Mouse (Mus musculus) MEL (cell line): ENCODE measurements around the gene Nphp4. TPM values are rescaled to one million over a fixed set of nuclear protein-coding genes. Genes with fewer than 3 reads are reported as not detected.

Source experiments
- DNase-seq: peaks from one replicate; pipeline ENCODE4 v3.0.0; 2011; ENCODE audit warnings: low read depth, low spot score
- H3K27ac ChIP-seq: 2 replicates; pipeline ENCODE4 v1.5.1; 2012; ENCODE audit warnings: low read depth, mild to moderate bottlenecking, control low read depth, low read length, moderate library complexity; ENCODE audit not compliant: control insufficient read depth
- H3K27me3 ChIP-seq, 2 experiments: fragments of 150-350 bp in 1 of 2; sonication (generic) in 1 of 2; 2 replicates each; pipeline ENCODE4 v1.6.1; 2012; ENCODE audit warnings: low read length in 2 of 2, mild to moderate bottlenecking in 2 of 2, improper control_type of control experiment in 1 of 2, moderate library complexity in 1 of 2; ENCODE audit not compliant: insufficient read depth in 2 of 2, control insufficient read depth in 1 of 2
- H3K36me3 ChIP-seq, 2 experiments: 2 replicates each; pipeline ENCODE4 v1.6.1; 2012 to 2014; ENCODE audit warnings: low read length in 2 of 2, improper control_type of control experiment in 1 of 2, inconsistent platforms in 1 of 2, mild to moderate bottlenecking in 1 of 2; ENCODE audit not compliant: insufficient read depth in 2 of 2, control insufficient read depth in 1 of 2
- H3K4me1 ChIP-seq, 2 experiments: fragments of 150-350 bp in 1 of 2; sonication (generic) in 1 of 2; 2 replicates each; pipeline ENCODE4 v1.6.1; 2012; ENCODE audit warnings: low read length in 2 of 2, improper control_type of control experiment in 1 of 2, mild to moderate bottlenecking in 1 of 2; ENCODE audit not compliant: insufficient read depth in 2 of 2, control insufficient read depth in 1 of 2
- H3K4me3 ChIP-seq, 2 experiments: fragments of 150-350 bp in 1 of 2; sonication (generic) in 1 of 2; 2 replicates each; pipeline ENCODE4 v1.5.1; 2012; ENCODE audit warnings: low read depth in 2 of 2, low read length in 2 of 2, mild to moderate bottlenecking in 2 of 2, moderate library complexity in 2 of 2, control low read depth in 1 of 2, improper control_type of control experiment in 1 of 2; ENCODE audit not compliant: control insufficient read depth in 1 of 2, insufficient read depth in 1 of 2
- H3K79me2 ChIP-seq: 2 replicates; pipeline ENCODE4 v1.6.1; 2012; ENCODE audit warnings: mild to moderate bottlenecking, low read length, moderate library complexity; ENCODE audit not compliant: control insufficient read depth, poor library complexity, insufficient read depth
- H3K9ac ChIP-seq: 2 replicates; pipeline ENCODE4 v1.6.1; 2012; ENCODE audit warnings: low read depth, mild to moderate bottlenecking, control low read depth, low read length, moderate library complexity; ENCODE audit not compliant: control insufficient read depth, poor library complexity, severe bottlenecking
- H3K9me3 ChIP-seq: fragments of 150-350 bp; sonication (generic); replicated peaks from 2 replicates; pipeline ENCODE4 v1.6.1; 2012; ENCODE audit warnings: mild to moderate bottlenecking, low read length, improper control_type of control experiment, moderate library complexity; ENCODE audit not compliant: insufficient read depth
- BHLHE40 ChIP-seq: IDR thresholded peaks from 2 replicates; pipeline ENCODE4 v1.6.1; 2012; ENCODE audit warnings: low read depth, mild to moderate bottlenecking, inconsistent platforms, low read length, improper control_type of control experiment, borderline replicate concordance
- CHD2 ChIP-seq: IDR thresholded peaks from 2 replicates; pipeline ENCODE4 v1.6.1; 2011; ENCODE audit warnings: low read length, improper control_type of control experiment
- CTCF ChIP-seq, 3 experiments: IDR thresholded peaks in 2 of 3; conservative IDR thresholded peaks in 1 of 3; 2 replicates each; pipeline ENCODE4 v1.5.1; 2011 to 2012; ENCODE audit warnings: low read length in 3 of 3, low read depth in 2 of 3, mild to moderate bottlenecking in 2 of 3, improper control_type of control experiment in 1 of 3, inconsistent platforms in 1 of 3, mixed read lengths in 1 of 3, moderate library complexity in 1 of 3; ENCODE audit not compliant: control insufficient read depth in 1 of 3, insufficient read depth in 1 of 3, poor library complexity in 1 of 3, severe bottlenecking in 1 of 3
- E2F4 ChIP-seq: IDR thresholded peaks from 2 replicates; pipeline ENCODE4 v1.6.1; 2011; ENCODE audit warnings: low read depth, low read length, improper control_type of control experiment, borderline replicate concordance
- ELF1 ChIP-seq: IDR thresholded peaks from 2 replicates; pipeline ENCODE4 v1.6.1; 2014; ENCODE audit warnings: low read depth, mild to moderate bottlenecking, inconsistent platforms, low read length, improper control_type of control experiment, moderate library complexity
- HCFC1 ChIP-seq: IDR thresholded peaks from 2 replicates; pipeline ENCODE4 v1.6.1; 2012; ENCODE audit warnings: low read depth, mild to moderate bottlenecking, inconsistent platforms, low read length, improper control_type of control experiment, moderate library complexity
- JUND ChIP-seq: IDR thresholded peaks from 2 replicates; pipeline ENCODE4 v1.6.1; 2011; ENCODE audit warnings: low read depth, mild to moderate bottlenecking, improper control_type of control experiment, low read length
- KAT2A ChIP-seq: conservative IDR thresholded peaks from 2 replicates; pipeline ENCODE4 v1.6.1; 2012; ENCODE audit warnings: low read depth, low read length, improper control_type of control experiment, inconsistent platforms
- MAFK ChIP-seq: IDR thresholded peaks from 2 replicates; pipeline ENCODE4 v1.6.1; 2011; ENCODE audit warnings: low read depth, mild to moderate bottlenecking, low read length, improper control_type of control experiment, borderline replicate concordance
- MAX ChIP-seq: IDR thresholded peaks from 2 replicates; pipeline ENCODE4 v1.6.1; 2011; ENCODE audit warnings: low read length, improper control_type of control experiment
- MYC ChIP-seq: IDR thresholded peaks from 2 replicates; pipeline ENCODE4 v1.6.1; 2011; ENCODE audit warnings: low read depth, mild to moderate bottlenecking, low read length, improper control_type of control experiment, moderate library complexity
- NRF1 ChIP-seq: IDR thresholded peaks from 2 replicates; pipeline ENCODE4 v1.6.1; 2014; ENCODE audit warnings: low read depth, mild to moderate bottlenecking, inconsistent platforms, low read length, improper control_type of control experiment, moderate library complexity; ENCODE audit not compliant: poor library complexity, insufficient read depth, severe bottlenecking
- RAD21 ChIP-seq: IDR thresholded peaks from 2 replicates; pipeline ENCODE4 v1.6.1; 2011; ENCODE audit warnings: mild to moderate bottlenecking, low read depth, low read length, improper control_type of control experiment
- SIN3A ChIP-seq: IDR thresholded peaks from 2 replicates; pipeline ENCODE4 v1.6.1; 2012; ENCODE audit warnings: low read length, improper control_type of control experiment, inconsistent platforms
- SMC3 ChIP-seq: IDR thresholded peaks from 2 replicates; pipeline ENCODE4 v1.6.1; 2011; ENCODE audit warnings: low read depth, low read length, improper control_type of control experiment
- TBP ChIP-seq: IDR thresholded peaks from 2 replicates; pipeline ENCODE4 v1.8.0; 2011; ENCODE audit warnings: low read depth, low read length, improper control_type of control experiment
- USF2 ChIP-seq, 2 experiments: IDR thresholded peaks; 2 replicates each; pipeline ENCODE4 v1.6.1; 2011 to 2012; ENCODE audit warnings: improper control_type of control experiment in 2 of 2, low read length in 2 of 2, borderline replicate concordance in 1 of 2, inconsistent platforms in 1 of 2, low read depth in 1 of 2, mild to moderate bottlenecking in 1 of 2; ENCODE audit not compliant: insufficient read depth in 1 of 2
- ZC3H11A ChIP-seq: IDR thresholded peaks from 2 replicates; pipeline ENCODE4 v1.6.1; 2012; ENCODE audit warnings: low read depth, mild to moderate bottlenecking, inconsistent platforms, low read length, improper control_type of control experiment
- ZKSCAN1 ChIP-seq: IDR thresholded peaks from 2 replicates; pipeline ENCODE4 v1.6.1; 2012; ENCODE audit warnings: low read depth, mild to moderate bottlenecking, inconsistent platforms, low read length, improper control_type of control experiment, moderate library complexity
- ZMIZ1 ChIP-seq: IDR thresholded peaks from 2 replicates; pipeline ENCODE4 v1.6.1; 2012; ENCODE audit warnings: low read depth, mild to moderate bottlenecking, inconsistent platforms, low read length, improper control_type of control experiment, moderate library complexity
- ZNF384 ChIP-seq: IDR thresholded peaks from 2 replicates; pipeline ENCODE4 v1.6.1; 2012; ENCODE audit warnings: low read depth, mild to moderate bottlenecking, inconsistent platforms, low read length, improper control_type of control experiment
- polyA plus RNA-seq, 2 experiments: library from polyadenylated mRNA; stranded (reverse) in 1 of 2; unstranded in 1 of 2; fragments of >175 nt in 1 of 2; fragments of >200 nt in 1 of 2; gene quantifications; 2 replicates each; pipeline versions ENCODE4 v1.2.1 to v1.2.4; 2012; ENCODE audit warnings: low replicate concordance in 2 of 2, low read depth in 1 of 2; ENCODE audit not compliant: insufficient read length in 2 of 2, insufficient read depth in 1 of 2, missing spikeins in 1 of 2
- total RNA-seq: library from RNA; depleted of rRNA; stranded (reverse); fragments of 300-350 nt; gene quantifications from 2 replicates; pipeline ENCODE4 v1.2.3, GENCODE M21; 2012

Gene Nphp4
- total and polyA plus RNA-seq, 3 experiments: not detected

DNA sequence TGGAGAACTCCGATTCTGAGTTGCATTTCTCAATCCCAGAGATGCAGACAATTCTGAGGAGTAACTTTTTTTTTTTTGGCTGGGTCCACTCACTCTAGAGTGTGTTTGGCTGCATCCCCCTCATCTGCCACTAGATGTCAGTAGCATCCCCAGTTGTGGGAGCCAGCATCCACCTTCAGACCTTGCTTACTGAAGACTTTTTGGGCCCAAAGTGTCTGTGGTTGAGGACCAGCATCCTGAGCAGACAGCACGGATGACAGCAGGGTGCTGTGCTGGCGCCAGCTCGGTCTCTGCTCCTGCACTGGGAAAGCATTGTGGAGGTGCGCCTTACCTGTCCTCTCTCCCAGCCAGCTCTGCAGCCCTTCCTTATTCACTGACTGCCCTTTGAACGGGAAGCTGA, 43.6 kb downstream of the Nphp4 start:
- TF ChIP-seq MYC: no peak
- peak; percentile 9; the same call in 1 of the 2 replicates for TF ChIP-seq SMC3
- TF ChIP-seq RAD21: peak; percentile 42
- TF ChIP-seq SIN3A: no peak
- TF ChIP-seq CTCF (IDR thresholded peaks at IDR 0.05 in 2 of 3, conservative IDR thresholded peaks at IDR 0.05 in 1 of 3; ENCODE audit: control insufficient read depth in 1 of 3, insufficient read depth in 1 of 3, low read depth in 2 of 3, low read length in 3 of 3, poor library complexity in 1 of 3, severe bottlenecking in 1 of 3): peak; percentile 42 to 66 (median 65)
- no peak for TF ChIP-seq ZMIZ1
- TF ChIP-seq KAT2A: no peak
- no peak for TF ChIP-seq TBP
- no peak for TF ChIP-seq ZKSCAN1
- TF ChIP-seq ZNF384: 0 out of 2 replicates have a peak, but pooled peaks have one; percentile 11
- no peak for TF ChIP-seq USF2 (IDR thresholded peaks at IDR 0.05; ENCODE audit: borderline replicate concordance in 1 of 2, insufficient read depth in 1 of 2, low read depth in 1 of 2, low read length in 2 of 2)
- TF ChIP-seq CHD2: no peak
- Histone ChIP-seq H3K79me2 (no peaks in the 10 kb centered on the region), H3K27me3 (no peaks in the 10 kb centered on the region), H3K36me3 (no peaks in the 10 kb centered on the region), H3K4me3 (no peak overlapping the region), H3K9me3 (no peaks in the 10 kb centered on the region), H3K27ac (no peak overlapping the region), H3K9ac (no peak overlapping the region), H3K4me1 (no peaks in the 10 kb centered on the region)
- DNase-seq: peak; percentile 9

DNA sequence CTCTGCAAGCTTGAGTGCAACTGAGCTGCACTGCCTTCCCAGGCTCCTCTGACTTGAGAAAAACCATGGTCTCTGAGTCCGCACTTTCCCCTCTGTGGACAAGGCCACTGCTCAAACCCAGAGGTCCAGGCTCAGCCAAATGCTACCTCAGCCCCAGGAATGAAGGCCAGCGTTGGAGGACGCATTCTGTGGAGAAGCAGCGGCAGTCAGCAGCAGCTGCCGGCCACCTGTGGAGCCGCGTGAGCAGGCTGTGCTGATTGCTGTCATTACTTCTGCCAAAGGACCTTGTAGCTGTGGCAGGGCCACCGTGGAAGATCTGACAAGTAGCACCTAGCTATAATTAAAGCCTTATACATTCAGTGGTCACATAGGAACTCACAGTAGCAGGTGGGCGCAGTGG, 56.4 kb downstream of the Nphp4 start:
- H3K27ac ChIP-seq: no peak overlapping the region
- H3K27me3 ChIP-seq: no peaks in the 10 kb centered on the region
- no peaks in the 10 kb centered on the region for H3K4me1 ChIP-seq
- H3K79me2 ChIP-seq: no peaks in the 10 kb centered on the region
- no peak overlapping the region for H3K9ac ChIP-seq
- no peaks in the 10 kb centered on the region for H3K36me3 ChIP-seq
- H3K4me3 ChIP-seq: no peak overlapping the region
- no peak for DNase-seq
- TF ChIP-seq BHLHE40 (no peak), MAFK (no peak), HCFC1 (no peak), ELF1 (no peak), E2F4 (no peak), JUND (no peak), ZC3H11A (no peak), MYC (no peak), SMC3 (no peak), MAX (no peak), NRF1 (no peak)
- no peaks in the 10 kb centered on the region for H3K9me3 ChIP-seq
